Comparison of ENCODE assay signal across 8 mouse cellular contexts in the genomic region with DNA sequence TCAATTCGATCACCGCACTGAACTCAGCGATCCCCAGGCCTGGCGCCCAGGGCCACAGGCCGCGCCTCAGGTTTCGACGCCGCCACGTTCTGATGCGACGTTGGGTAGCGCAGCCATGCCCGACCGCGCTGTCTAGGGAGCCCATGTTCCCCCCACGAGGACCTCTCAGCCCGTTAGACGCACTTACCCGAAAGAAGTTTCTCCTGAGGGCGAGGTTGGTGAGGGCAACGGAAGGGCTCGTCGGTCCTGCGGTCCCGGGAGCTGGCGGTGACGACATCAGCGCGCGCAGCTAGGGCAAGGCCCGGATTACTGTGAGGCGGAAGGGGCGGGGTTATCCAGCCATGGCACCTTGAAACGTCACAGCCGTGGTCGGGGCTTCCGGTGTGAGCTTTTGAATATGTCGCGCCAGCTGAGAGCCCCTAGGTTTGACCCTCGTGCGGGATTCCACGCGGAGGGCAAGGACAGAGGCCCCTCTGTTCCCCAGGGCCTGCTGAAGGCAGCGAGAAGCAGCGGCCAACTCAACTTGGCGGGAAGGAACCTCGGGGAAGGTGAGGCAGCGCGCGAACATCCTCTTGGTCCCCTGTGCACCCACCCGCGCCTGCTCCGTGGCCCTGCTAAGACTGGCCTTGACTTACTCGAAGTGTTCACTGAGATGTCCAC. TPM values are rescaled to one million over a fixed set of nuclear protein-coding genes. Genes with fewer than 3 reads are reported as not detected.
DNase-seq lines count a peak whose midpoint lies in the region; ATAC-seq lines count a peak whose summit lies in the region.

A gene (minus strand): TSS at position 311 of the 660 bp plus-strand sequence.
A gene (plus strand): TSS at position 334 of the 660 bp plus-strand sequence.

- DNase-seq in adipocyte (ENCODE audit: low spot score) = peak; percentile 96
- peak; percentile 98 for DNase-seq in embryo, embryonic 10 days (ENCODE audit: low spot score)
- DNase-seq in gastrocnemius, postnatal 10 days = peak; percentile 93
- peak; percentile 94 to 98 for DNase-seq in left cerebral cortex, postnatal 10 days (ENCODE audit: extremely low spot score in 1 of 2, low spot score in 2 of 2)
- DNase-seq in right cerebral cortex, postnatal 25 days = peak; percentile 95
- peak; percentile 88 to 94 for DNase-seq in urinary bladder, postnatal 4 days (ENCODE audit: low spot score in 2 of 2)

- peak; percentile 90 for ATAC-seq in inflammation-experienced regulatory T-cells, adult 6 months
- peak; percentile 92 for ATAC-seq in megakaryocyte-erythroid progenitor cell, adult 5-6 weeks (replicated peaks; ENCODE audit: low FRiP score, low TSS enrichment, poor library complexity, severe bottlenecking)

- intact Hi-C loops in left cerebral cortex, postnatal 10 days (cut with DNase I) = no loop called here

RNA-seq across cellular contexts. Expression of the first gene that starts in this region (rescaled TPM):
- 10 to 100 TPM; 65.3 to 95.1 TPM for total RNA-seq in gastrocnemius, postnatal 10 days (2021)
- polyA plus RNA-seq in inflammation-experienced regulatory T-cells, adult 6 months (2017; shearing (Covaris generic)) = 100 to 1,000 TPM; 125 to 187 (median 148) TPM
- 100 to 1,000 TPM; 166 to 179 TPM for total RNA-seq in left cerebral cortex, postnatal 10 days (2021)
- total RNA-seq in megakaryocyte-erythroid progenitor cell, adult 5-6 weeks (2014; fragmentation: Nextera tagmentation) = 271 and 287 TPM in 2 replicates
- 372 and 379 TPM in 2 replicates for total RNA-seq in megakaryocyte-erythroid progenitor cell, adult 5-6 weeks (2017)

RNA-seq across cellular contexts. Expression of the second gene that starts in this region (rescaled TPM):
- 10 to 100 TPM; 10.1 to 11.3 TPM for total RNA-seq in gastrocnemius, postnatal 10 days (2021)
- 10 to 100 TPM; 29.9 to 47.4 (median 30.4) TPM for polyA plus RNA-seq in inflammation-experienced regulatory T-cells, adult 6 months (2017; shearing (Covaris generic))
- 10 to 100 TPM; 35.8 to 38.7 TPM for total RNA-seq in left cerebral cortex, postnatal 10 days (2021)
- 23.6 and 42.2 TPM in 2 replicates for total RNA-seq in megakaryocyte-erythroid progenitor cell, adult 5-6 weeks (2014; fragmentation: Nextera tagmentation)
- total RNA-seq in megakaryocyte-erythroid progenitor cell, adult 5-6 weeks (2017) = 37.3 and 46.6 TPM in 2 replicates

Comparison
In these comparisons a context has a peak if more than half of its experiments do, and no peak if none do; other contexts are left out.
1. Peak in every context shown above with its lines: DNase-seq and ATAC-seq.